Mouse (Mus musculus): ENCODE data around the gene Cdk9.

- TF ChIP-seq CTCF (IDR thresholded peaks at IDR 0.05), result no peak
- TF ChIP-seq EP300 (IDR thresholded peaks at IDR 0.05), result no peak
These were observed 20.4 kb downstream of the Cdk9 start for GRCm38 (mm10) chr2:32692496-32692895.

Measured in lung, postnatal 0 days (tissue).